Mouse (Mus musculus): Measurements from ENCODE around the gene Amy1. TPM values are rescaled to one million over a fixed set of nuclear protein-coding genes. Genes with fewer than 3 reads are reported as not detected.
"Not testable (repeated sequence)": the region's sequence is repeated elsewhere in the genome, so short reads cannot be mapped to it uniquely, and the experiment has no call there.

Gene Amy1
- 165 and 175 TPM in 2 replicates for polyA plus RNA-seq (2015; fragmentation: Nextera tagmentation; extraction: Ambion mirVana)

DNA sequence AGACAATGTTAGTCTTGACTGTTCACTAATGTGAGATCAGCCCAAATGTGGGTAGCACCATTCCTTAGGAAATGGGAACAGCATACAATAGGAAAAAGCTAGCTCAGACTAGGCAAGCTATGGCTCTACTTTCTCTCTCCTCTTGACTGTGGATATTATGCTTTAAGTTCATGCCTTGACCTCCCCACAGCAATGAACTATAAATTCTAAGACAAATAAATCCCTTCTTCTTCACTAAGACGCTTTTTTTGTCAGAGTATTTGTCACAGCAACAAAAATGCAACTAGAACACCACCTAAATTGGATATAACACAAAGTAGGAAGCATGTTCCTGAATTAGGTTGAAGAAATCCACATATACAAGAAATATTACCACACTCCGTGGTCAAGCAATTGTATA lies at the start of gene Amy1:
Gene Amy1 (minus strand): TSS at position 101 of the 400 bp plus-strand sequence.
- H3K4me2 ChIP-seq (ENCODE audit: low read depth, low read length), result no peak within 1 kb of the TSS
- TF ChIP-seq EP300 (IDR thresholded peaks at IDR 0.05; ENCODE audit: low read depth) (no peak), CTCF (IDR thresholded peaks at IDR 0.05; ENCODE audit: low read depth) (no peak)
- DNase-seq (no peak), ATAC-seq (no peak)
- H3K9ac ChIP-seq (replicated peaks), result no peak within 1 kb of the TSS
- no peak within 1 kb of the TSS for H3K27ac ChIP-seq (ENCODE audit: low read depth)
- peaks cover 19% of the 10 kb centered on the region for H3K36me3 ChIP-seq (replicated peaks; ENCODE audit: insufficient read depth, low read length)
- no peaks in the 10 kb centered on the region for H3K4me1 ChIP-seq (ENCODE audit: insufficient read depth)
- no peaks in the 10 kb centered on the region for H3K27me3 ChIP-seq (ENCODE audit: insufficient read depth, low read length)
- no peak within 1 kb of the TSS for H3K4me3 ChIP-seq (ENCODE audit: low read depth, low read length)
- no peaks in the 10 kb centered on the region for H3K9me3 ChIP-seq (ENCODE audit: low read length)
- 87% methylated on average over 2 of the region's 2 CpGs for WGBS (ENCODE audit: insufficient replicate concordance)

DNA sequence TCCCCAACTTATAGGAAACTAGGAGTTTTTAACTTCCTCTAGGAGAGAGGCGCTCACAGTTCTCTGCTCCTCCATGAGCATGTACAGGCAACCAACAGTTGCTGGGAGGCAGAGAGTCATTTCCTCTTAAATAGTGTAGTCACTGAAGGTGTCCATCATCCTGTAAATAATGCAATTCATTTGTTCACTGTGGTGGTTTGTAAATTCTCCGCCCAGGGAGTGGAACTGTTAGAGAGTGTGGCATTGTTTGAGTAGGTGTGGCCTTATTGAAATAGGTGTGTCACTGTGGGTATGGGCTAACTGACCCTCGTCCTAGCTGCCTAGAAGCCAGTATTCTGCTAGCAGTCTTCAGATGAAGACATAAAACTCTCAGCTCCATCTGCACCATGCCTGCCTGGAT lies 47.8 kb upstream of the Amy1 start:
- 67% methylated on average over 3 of the region's 3 CpGs for WGBS (ENCODE audit: insufficient replicate concordance)
- no peak overlapping the region for H3K4me2 ChIP-seq (ENCODE audit: low read depth, low read length)
- no peaks in the 10 kb centered on the region for H3K4me1 ChIP-seq (ENCODE audit: insufficient read depth)
- no peak overlapping the region for H3K4me3 ChIP-seq (ENCODE audit: low read depth, low read length)
- no peak for TF ChIP-seq EP300 (IDR thresholded peaks at IDR 0.05; ENCODE audit: low read depth)
- TF ChIP-seq CTCF (IDR thresholded peaks at IDR 0.05; ENCODE audit: low read depth), result no peak
- no peaks in the 10 kb centered on the region for H3K27me3 ChIP-seq (ENCODE audit: insufficient read depth, low read length)
- H3K9me3 ChIP-seq (ENCODE audit: low read length), result no peaks in the 10 kb centered on the region
- no peaks in the 10 kb centered on the region for H3K36me3 ChIP-seq (replicated peaks; ENCODE audit: insufficient read depth, low read length)
- ATAC-seq, result no peak
- no peak overlapping the region for H3K9ac ChIP-seq (replicated peaks)
- H3K27ac ChIP-seq (ENCODE audit: low read depth), result no peak overlapping the region
- DNase-seq, result no peak

DNA sequence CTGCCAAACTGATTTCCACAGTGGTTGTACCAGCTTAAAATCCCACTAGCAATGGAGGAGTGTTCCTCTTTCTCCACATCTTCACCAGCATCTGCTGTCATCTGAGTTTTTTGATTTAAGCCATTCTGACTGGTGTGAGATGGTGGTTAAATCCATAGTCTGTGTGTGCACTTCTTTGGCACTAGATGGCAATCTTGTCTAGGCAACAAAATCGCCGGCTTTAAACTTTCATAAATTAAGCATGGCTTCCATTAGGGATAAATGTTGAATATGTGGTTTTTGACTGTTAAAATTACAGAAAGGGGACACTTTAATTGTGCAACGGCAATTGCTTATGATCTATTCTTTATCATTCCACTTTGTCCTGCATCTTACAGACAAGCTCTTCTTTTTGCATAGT lies 44.9 kb upstream of the Amy1 start:
- not testable (repeated sequence) for H3K4me1 ChIP-seq (ENCODE audit: insufficient read depth); H3K36me3 ChIP-seq (replicated peaks; ENCODE audit: insufficient read depth, low read length); DNase-seq; H3K4me3 ChIP-seq (ENCODE audit: low read depth, low read length); H3K9me3 ChIP-seq (ENCODE audit: low read length); H3K27me3 ChIP-seq (ENCODE audit: insufficient read depth, low read length); H3K27ac ChIP-seq (ENCODE audit: low read depth); H3K4me2 ChIP-seq (ENCODE audit: low read depth, low read length); H3K9ac ChIP-seq (replicated peaks); ATAC-seq
- peak; percentile 44 for TF ChIP-seq CTCF (IDR thresholded peaks at IDR 0.05; ENCODE audit: low read depth)
- WGBS (ENCODE audit: insufficient replicate concordance), result 41% methylated on average over 3 of the region's 3 CpGs

DNA sequence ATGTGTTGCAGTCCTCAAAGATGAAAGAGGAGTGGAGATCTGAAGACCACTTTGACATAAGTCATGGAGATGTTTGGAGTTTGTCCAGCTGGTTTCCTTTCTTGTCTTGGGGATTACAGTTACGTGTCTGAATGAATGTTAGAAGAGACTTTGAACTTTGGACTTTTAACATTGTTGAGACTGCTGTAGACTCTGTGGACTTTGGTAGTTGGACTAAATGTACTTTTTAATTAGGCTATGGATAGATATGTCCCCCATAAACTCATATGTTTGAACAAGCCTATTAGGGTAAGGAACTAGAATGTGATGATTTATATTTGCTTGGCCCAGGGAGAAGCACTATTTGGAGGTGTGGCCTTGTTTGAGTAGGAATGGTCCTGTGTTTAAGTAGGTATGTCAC lies 33.0 kb upstream of the Amy1 start:
- Histone ChIP-seq H3K4me3 (ENCODE audit: low read depth, low read length) (no peak overlapping the region), H3K27me3 (ENCODE audit: insufficient read depth, low read length) (no peaks in the 10 kb centered on the region), H3K4me2 (ENCODE audit: low read depth, low read length) (no peak overlapping the region), H3K9me3 (ENCODE audit: low read length) (no peaks in the 10 kb centered on the region), H3K36me3 (replicated peaks; ENCODE audit: insufficient read depth, low read length) (no peaks in the 10 kb centered on the region), H3K9ac (replicated peaks) (no peak overlapping the region), H3K4me1 (ENCODE audit: insufficient read depth) (no peaks in the 10 kb centered on the region), H3K27ac (ENCODE audit: low read depth) (no peak overlapping the region)
- TF ChIP-seq EP300 (IDR thresholded peaks at IDR 0.05; ENCODE audit: low read depth) (no peak), CTCF (IDR thresholded peaks at IDR 0.05; ENCODE audit: low read depth) (no peak)
- ATAC-seq, result no peak
- WGBS (ENCODE audit: insufficient replicate concordance), result 58% methylated on average over 1 of the region's 1 CpGs
- no peak for DNase-seq

DNA sequence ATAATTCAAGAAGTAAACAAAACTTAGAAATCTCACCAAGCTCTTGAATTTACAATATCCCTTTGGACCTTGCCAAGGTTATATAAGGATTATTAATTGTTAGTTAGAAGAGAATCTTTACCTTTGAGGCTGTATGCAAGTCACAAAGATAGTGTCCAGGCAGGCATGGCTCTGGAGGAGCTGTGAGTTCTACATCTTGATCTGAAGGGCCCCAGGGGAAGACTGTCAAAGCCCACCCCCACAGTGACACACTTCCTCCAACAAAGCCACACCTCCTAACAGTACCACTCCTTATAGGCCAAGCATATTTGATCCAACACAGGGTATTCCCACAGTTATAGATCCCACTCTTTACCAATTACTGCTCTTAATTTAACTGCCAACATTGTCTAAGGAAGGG lies 27.7 kb upstream of the Amy1 start:
- H3K27ac ChIP-seq (ENCODE audit: low read depth), result no peak overlapping the region
- peaks cover 9% of the 10 kb centered on the region for H3K4me1 ChIP-seq (ENCODE audit: insufficient read depth)
- H3K36me3 ChIP-seq (replicated peaks; ENCODE audit: insufficient read depth, low read length), result no peaks in the 10 kb centered on the region
- no peaks in the 10 kb centered on the region for H3K27me3 ChIP-seq (ENCODE audit: insufficient read depth, low read length)
- H3K4me3 ChIP-seq (ENCODE audit: low read depth, low read length), result no peak overlapping the region
- DNase-seq, result no peak
- no peak for TF ChIP-seq EP300 (IDR thresholded peaks at IDR 0.05; ENCODE audit: low read depth)
- no peak for TF ChIP-seq CTCF (IDR thresholded peaks at IDR 0.05; ENCODE audit: low read depth)
- H3K9ac ChIP-seq (replicated peaks), result no peak overlapping the region
- no peak overlapping the region for H3K4me2 ChIP-seq (ENCODE audit: low read depth, low read length)
- no peaks in the 10 kb centered on the region for H3K9me3 ChIP-seq (ENCODE audit: low read length)
- no peak for ATAC-seq

DNA sequence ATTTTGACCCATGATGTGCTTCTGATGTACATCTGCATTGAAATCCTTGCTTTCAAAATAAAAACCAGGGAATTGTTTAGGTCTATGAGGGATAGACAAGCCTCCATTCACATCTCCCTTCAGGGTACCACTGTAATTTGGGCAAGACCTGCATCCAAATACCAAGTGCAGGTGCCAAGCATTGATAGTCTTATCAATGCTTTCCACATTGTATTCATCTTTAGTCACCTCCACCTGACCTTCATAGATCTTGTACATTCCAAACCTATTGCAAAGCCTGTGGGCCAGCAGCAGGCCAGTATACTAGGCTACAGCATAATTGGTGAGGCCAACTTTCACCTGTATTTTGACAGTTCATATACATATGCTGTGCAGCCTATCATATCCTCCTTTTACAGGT lies 25.1 kb upstream of the Amy1 start:
- Histone ChIP-seq H3K9me3 (ENCODE audit: low read length) (no peaks in the 10 kb centered on the region), H3K4me2 (ENCODE audit: low read depth, low read length) (peak overlapping the region; percentile 84), H3K27me3 (ENCODE audit: insufficient read depth, low read length) (no peaks in the 10 kb centered on the region), H3K4me1 (ENCODE audit: insufficient read depth) (peaks cover 14% of the 10 kb centered on the region), H3K36me3 (replicated peaks; ENCODE audit: insufficient read depth, low read length) (peaks cover 10% of the 10 kb centered on the region), H3K27ac (ENCODE audit: low read depth) (no peak overlapping the region), H3K9ac (replicated peaks) (no peak overlapping the region), H3K4me3 (ENCODE audit: low read depth, low read length) (peak overlapping the region; percentile 80; the same call in 1 of the 2 replicates)
- no peak for ATAC-seq
- TF ChIP-seq EP300 (IDR thresholded peaks at IDR 0.05; ENCODE audit: low read depth) (peak; percentile 82), CTCF (IDR thresholded peaks at IDR 0.05; ENCODE audit: low read depth) (no peak)
- DNase-seq, result no peak

DNA sequence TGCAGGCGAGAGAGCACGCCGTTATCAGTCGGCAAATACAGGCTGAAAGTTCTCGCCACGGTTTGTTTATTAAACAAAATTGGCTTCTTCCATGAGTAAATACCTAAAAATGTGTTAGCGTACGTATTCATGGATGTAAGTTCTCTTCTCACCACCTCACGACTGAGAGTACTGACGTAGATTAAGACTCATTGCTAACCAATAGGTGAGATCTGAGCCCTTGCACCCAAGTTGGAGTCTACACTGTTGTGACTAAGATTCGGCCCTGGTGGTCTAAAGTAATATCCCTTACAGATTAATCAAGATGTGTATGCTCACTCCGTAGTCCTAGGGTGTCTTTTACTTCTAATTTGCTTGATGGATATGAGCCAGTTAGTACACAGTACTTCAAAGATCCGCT lies 24.1 kb upstream of the Amy1 start:
- Histone ChIP-seq H3K4me1 (ENCODE audit: insufficient read depth) (peaks cover 14% of the 10 kb centered on the region), H3K4me3 (ENCODE audit: low read depth, low read length) (peak overlapping the region; percentile 80), H3K36me3 (replicated peaks; ENCODE audit: insufficient read depth, low read length) (peaks cover 15% of the 10 kb centered on the region), H3K9ac (replicated peaks) (peak overlapping the region; percentile 78), H3K9me3 (ENCODE audit: low read length) (no peaks in the 10 kb centered on the region), H3K4me2 (ENCODE audit: low read depth, low read length) (peak overlapping the region; percentile 84), H3K27ac (ENCODE audit: low read depth) (peak overlapping the region; percentile 99), H3K27me3 (ENCODE audit: insufficient read depth, low read length) (no peaks in the 10 kb centered on the region)
- TF ChIP-seq CTCF (IDR thresholded peaks at IDR 0.05; ENCODE audit: low read depth), result no peak
- DNase-seq, result no peak
- 7% methylated on average over 13 of the region's 13 CpGs for WGBS (ENCODE audit: insufficient replicate concordance)
- ATAC-seq, result no peak

All from liver, postnatal 0 days (tissue).